Mouse (Mus musculus): ENCODE data around the gene Trp53bp1. TPM values are rescaled to one million over a fixed set of nuclear protein-coding genes. Genes with fewer than 3 reads are reported as not detected.

The Trp53bp1 gene
- polyA plus RNA-seq (2015; fragmentation: Nextera tagmentation; extraction: Ambion mirVana): 10.7 and 16.0 TPM in 2 replicates

DNA sequence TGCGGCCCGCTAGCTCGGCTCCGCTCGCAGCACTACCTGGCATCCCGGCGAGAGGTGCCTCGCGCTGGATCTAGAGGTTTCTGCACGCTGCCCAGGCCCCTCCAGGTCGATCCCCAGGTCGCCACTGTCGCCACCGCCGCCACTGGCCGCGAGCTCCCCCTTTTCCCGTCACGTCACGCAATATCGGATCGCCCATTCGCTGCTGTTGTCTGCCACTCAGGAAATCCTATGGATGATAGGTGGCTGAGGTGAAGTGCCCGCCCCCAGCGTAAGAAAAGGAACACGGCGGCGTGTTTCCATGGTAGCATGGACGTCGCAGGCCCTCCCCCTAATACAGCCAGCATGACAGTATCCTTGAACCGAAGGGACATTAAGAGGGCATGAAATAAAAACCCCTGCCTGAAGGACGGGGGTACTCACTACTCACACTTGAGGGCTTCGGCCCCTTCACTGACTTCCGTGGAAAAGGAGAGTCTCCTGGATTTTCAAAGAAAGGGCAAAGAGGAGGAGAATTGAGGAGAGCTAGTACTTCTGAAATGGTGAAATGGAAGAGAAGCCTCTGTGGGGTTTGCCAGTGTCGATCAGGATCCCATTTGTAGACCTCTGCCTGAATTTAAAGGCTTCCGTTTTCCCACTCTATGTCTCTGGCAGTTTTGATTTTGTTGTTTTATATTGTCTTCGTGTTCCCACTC is at the start of gene Trp53bp1:
Gene Trp53bp1 (minus strand): TSS at position 172 of the 692 bp plus-strand sequence.

DNA sequence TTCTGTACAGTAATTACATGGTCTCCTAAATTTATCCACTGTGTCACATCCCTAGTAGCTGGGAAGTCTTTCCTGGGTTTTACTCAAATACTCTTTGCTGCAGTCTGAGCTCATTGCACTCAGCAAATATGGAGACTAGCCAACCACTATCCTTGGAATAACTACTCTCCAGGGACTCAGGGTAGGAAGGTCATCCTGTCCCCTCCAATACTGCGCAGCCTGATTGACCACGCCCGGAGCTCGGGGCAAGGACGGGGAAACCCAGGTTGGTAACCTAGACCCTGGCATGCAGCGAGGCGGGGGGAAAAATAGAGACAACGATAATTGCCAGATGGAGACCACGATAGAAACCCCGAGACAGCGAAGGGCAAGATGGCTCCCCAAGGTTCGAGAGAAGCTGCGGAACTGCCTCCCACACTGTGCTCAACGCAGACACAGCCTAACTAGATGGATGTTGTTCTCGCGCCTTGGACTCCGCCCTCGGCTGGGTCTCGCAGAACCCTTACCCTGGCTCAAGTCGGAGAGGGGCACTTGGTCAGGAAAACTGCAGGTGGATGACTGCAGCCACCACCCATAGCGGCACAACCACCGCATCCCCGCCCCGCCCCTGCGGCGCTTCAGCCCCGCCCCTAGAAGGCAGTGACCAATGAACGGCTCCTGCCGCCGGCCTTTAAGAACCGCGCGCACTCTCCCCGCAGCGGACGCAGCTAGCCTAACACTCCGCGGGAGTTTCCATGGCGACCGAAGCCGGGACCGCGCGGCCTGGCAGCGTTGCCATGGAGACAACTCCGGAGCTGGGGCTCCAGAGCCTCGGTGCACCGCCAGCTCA is 17.9 kb upstream of the Trp53bp1 start, which contains the start of gene Map1a:
Gene Map1a (plus strand): TSS at position 700 of the 829 bp plus-strand sequence.

DNA sequence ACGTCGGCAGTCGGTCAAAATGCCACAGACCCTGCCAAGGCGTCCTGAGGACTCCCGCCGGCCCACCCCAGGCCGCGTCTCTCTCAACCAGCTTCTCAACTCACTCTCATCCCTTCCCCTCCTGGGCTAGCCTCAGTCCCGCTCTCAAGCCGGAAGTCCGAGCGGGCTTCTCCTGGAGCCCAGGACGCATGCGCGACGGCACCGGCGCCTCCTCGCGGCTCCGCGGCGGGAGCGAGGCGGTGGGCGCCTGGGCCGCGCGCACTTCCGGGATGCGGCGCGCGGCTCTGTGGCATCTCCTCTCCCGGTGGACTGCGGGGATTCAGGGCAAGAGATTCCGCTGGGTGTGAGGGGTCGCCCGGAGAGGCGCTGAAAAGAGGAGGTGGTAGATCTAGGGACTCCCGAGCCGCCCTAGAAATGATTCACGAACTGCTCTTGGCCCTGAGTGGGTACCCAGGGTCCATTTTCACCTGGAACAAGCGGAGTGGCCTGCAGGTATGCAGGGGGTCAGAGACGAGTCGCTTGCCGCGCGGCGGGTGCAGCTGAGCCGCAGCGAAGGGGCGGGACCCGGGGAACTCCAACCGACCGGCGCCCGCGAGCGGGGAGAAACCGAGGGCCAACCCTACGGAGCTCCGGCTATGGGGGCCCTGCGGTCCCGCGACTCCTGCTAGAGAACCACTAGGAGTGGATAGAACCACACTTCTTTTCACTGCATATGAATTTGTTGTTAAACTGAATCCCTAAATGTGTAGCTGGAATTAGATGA is 100.0 kb downstream of the Trp53bp1 start, which contains the start of gene Zscan29:
Gene Zscan29 (minus strand): TSS at position 146 of the 763 bp plus-strand sequence.

DNA sequence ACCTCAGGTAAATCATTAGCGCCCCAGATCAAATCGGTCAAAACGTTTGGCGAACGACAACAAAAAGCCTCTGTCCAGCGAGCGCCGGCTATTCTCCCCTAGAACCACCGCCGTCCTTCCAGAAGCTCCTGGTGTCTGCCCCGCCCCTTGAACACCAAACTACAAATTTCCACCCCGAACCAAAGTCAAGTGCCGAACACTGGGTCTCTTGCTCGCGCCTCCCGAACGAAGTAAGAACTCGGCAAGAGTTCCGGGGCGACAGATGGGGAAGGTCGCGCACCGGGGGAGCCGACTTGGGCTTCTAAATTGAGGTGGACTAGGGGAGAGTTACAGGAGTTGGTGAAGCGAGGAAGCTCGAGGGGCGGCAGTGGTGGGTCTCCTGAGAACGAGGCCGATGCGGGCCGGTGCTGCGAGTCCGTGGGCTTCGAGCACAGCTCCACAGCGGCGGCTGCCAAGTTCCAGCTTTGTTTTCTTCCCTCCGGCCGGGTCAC is 100.7 kb downstream of the Trp53bp1 start, which contains the start of gene Tubgcp4:
Gene Tubgcp4 (plus strand): TSS at position 174 of the 491 bp plus-strand sequence.

Other genes starting within 250 kb of the Trp53bp1 start
- 0.12 and 0.15 TPM in 2 replicates for gene Epb42, start 234.3 kb downstream of the Trp53bp1 start, polyA plus RNA-seq (2015; fragmentation: Nextera tagmentation; extraction: Ambion mirVana)
- 0.27 TPM in 1 of 2 replicates, not detected in the other for gene Tgm5, start 185.6 kb downstream of the Trp53bp1 start, polyA plus RNA-seq (2015; fragmentation: Nextera tagmentation; extraction: Ambion mirVana)
- not detected in 2 replicates for gene Tgm7, start 161.6 kb downstream of the Trp53bp1 start, polyA plus RNA-seq (2015; fragmentation: Nextera tagmentation; extraction: Ambion mirVana)
- gene Adal, start 131.0 kb downstream of the Trp53bp1 start, polyA plus RNA-seq (2015; fragmentation: Nextera tagmentation; extraction: Ambion mirVana): 11.2 and 11.6 TPM in 2 replicates
- 11.0 and 12.8 TPM in 2 replicates for gene Lcmt2, start 130.8 kb downstream of the Trp53bp1 start, polyA plus RNA-seq (2015; fragmentation: Nextera tagmentation; extraction: Ambion mirVana)
- 12.4 and 14.3 TPM in 2 replicates for gene Tubgcp4, start 100.8 kb downstream of the Trp53bp1 start, polyA plus RNA-seq (2015; fragmentation: Nextera tagmentation; extraction: Ambion mirVana)
- 3.9 TPM in 2 replicates for gene Zscan29, start 100.3 kb downstream of the Trp53bp1 start, polyA plus RNA-seq (2015; fragmentation: Nextera tagmentation; extraction: Ambion mirVana)
- 2.0 TPM in 2 replicates for gene Map1a, start 18.2 kb upstream of the Trp53bp1 start, polyA plus RNA-seq (2015; fragmentation: Nextera tagmentation; extraction: Ambion mirVana)
- gene Ppip5k1, start 84.0 kb upstream of the Trp53bp1 start, polyA plus RNA-seq (2015; fragmentation: Nextera tagmentation; extraction: Ambion mirVana): 7.0 and 8.7 TPM in 2 replicates
- 2.0 TPM in 1 of 2 replicates, not detected in the other for gene Ckmt1, start 86.3 kb upstream of the Trp53bp1 start, polyA plus RNA-seq (2015; fragmentation: Nextera tagmentation; extraction: Ambion mirVana)
- gene Strc, start 115.8 kb upstream of the Trp53bp1 start, polyA plus RNA-seq (2015; fragmentation: Nextera tagmentation; extraction: Ambion mirVana): not detected in 2 replicates
- 166 and 212 TPM in 2 replicates for gene Pdia3, start 142.4 kb upstream of the Trp53bp1 start, polyA plus RNA-seq (2015; fragmentation: Nextera tagmentation; extraction: Ambion mirVana)
- 3.2 and 4.4 TPM in 2 replicates for gene Catsper2, start 142.4 kb upstream of the Trp53bp1 start, polyA plus RNA-seq (2015; fragmentation: Nextera tagmentation; extraction: Ambion mirVana)
- 0.12 and 0.67 TPM in 2 replicates for gene Ell3, start 172.9 kb upstream of the Trp53bp1 start, polyA plus RNA-seq (2015; fragmentation: Nextera tagmentation; extraction: Ambion mirVana)
- gene Serf2, start 177.8 kb upstream of the Trp53bp1 start, polyA plus RNA-seq (2015; fragmentation: Nextera tagmentation; extraction: Ambion mirVana): 562 and 617 TPM in 2 replicates
- gene Hypk, start 181.9 kb upstream of the Trp53bp1 start, polyA plus RNA-seq (2015; fragmentation: Nextera tagmentation; extraction: Ambion mirVana): 89.7 and 91.1 TPM in 2 replicates
- not detected in 2 replicates for gene Serinc4, start 185.4 kb upstream of the Trp53bp1 start, polyA plus RNA-seq (2015; fragmentation: Nextera tagmentation; extraction: Ambion mirVana)
- 36.7 and 41.5 TPM in 2 replicates for gene Mfap1b, start 202.7 kb upstream of the Trp53bp1 start, polyA plus RNA-seq (2015; fragmentation: Nextera tagmentation; extraction: Ambion mirVana)
- gene Mfap1a, start 235.3 kb upstream of the Trp53bp1 start, polyA plus RNA-seq (2015; fragmentation: Nextera tagmentation; extraction: Ambion mirVana): 15.6 and 17.9 TPM in 2 replicates
- 1.9 and 2.6 TPM in 2 replicates for gene Wdr76, start 235.3 kb upstream of the Trp53bp1 start, polyA plus RNA-seq (2015; fragmentation: Nextera tagmentation; extraction: Ambion mirVana)

Measured in skeletal muscle tissue, postnatal 0 days (tissue).